Comparison of ENCODE assay signal across 24 mouse cellular contexts in genomic region chr10:108905264-108905663, GRCm38 (mm10).
"Had no signal": no experiment of that assay in that cellular context is flagged by ENCODE, and none has a peak within 500 bp of the region (broad histone marks: within the 10 kb centered on the region; RNA-seq: fewer than 3 reads in every experiment).

No protein-coding gene starts in this region.

- H3K4me3 ChIP-seq: gastrocnemius, adult 2 months; heart, embryonic 10.5 days; heart, embryonic 12.5 days; hindbrain, embryonic 10.5 days; hindbrain, embryonic 12.5 days; intestine, embryonic 15.5 days; left cerebral cortex, adult 2 months; limb, embryonic 10.5 days; limb, embryonic 12.5 days had no signal

- H3K36me3 ChIP-seq: heart, embryonic 10.5 days; heart, embryonic 12.5 days; hindbrain, embryonic 10.5 days; intestine, embryonic 15.5 days; limb, embryonic 10.5 days; limb, embryonic 12.5 days had no signal

- H3K27ac ChIP-seq: gastrocnemius, adult 2 months; heart, embryonic 10.5 days; hindbrain, embryonic 10.5 days; hindbrain, embryonic 12.5 days; intestine, embryonic 15.5 days; left cerebral cortex, adult 2 months; limb, embryonic 10.5 days; limb, embryonic 12.5 days had no signal

- DNase-seq: gastrocnemius, adult 2 months; gastrocnemius, postnatal 10 days; gastrocnemius, postnatal 25 days; heart, adult 18-20 months; heart, postnatal 10 days; heart, postnatal 4 days; kidney, adult 18-20 months; kidney, adult 8-10 months; kidney, postnatal 10 days; kidney, postnatal 25 days; kidney, postnatal 4 days; liver had no signal

- H3K4me1 ChIP-seq: heart, embryonic 10.5 days; heart, embryonic 12.5 days; hindbrain, embryonic 10.5 days; hindbrain, embryonic 12.5 days; intestine, embryonic 15.5 days; limb, embryonic 10.5 days; limb, embryonic 12.5 days had no signal

- H3K4me2 ChIP-seq: heart, embryonic 12.5 days; hindbrain, embryonic 12.5 days; intestine, embryonic 15.5 days; limb, embryonic 12.5 days; liver, embryonic 11.5 days had no signal

- H3K27me3 ChIP-seq: heart, embryonic 12.5 days; hindbrain, embryonic 12.5 days; intestine, embryonic 15.5 days; limb, embryonic 12.5 days had no signal

- ATAC-seq: hindbrain, embryonic 16.5 days; inflammation-experienced regulatory T-cells, adult 6 months; intestine, embryonic 15.5 days; intestine, postnatal 0 days had no signal

- H3K9ac ChIP-seq: heart, embryonic 12.5 days; hindbrain, embryonic 12.5 days; intestine, embryonic 15.5 days; limb, embryonic 12.5 days had no signal

- H3K9me3 ChIP-seq: heart, embryonic 10.5 days; heart, embryonic 12.5 days; hindbrain, embryonic 10.5 days; hindbrain, embryonic 12.5 days; intestine, embryonic 15.5 days; limb, embryonic 10.5 days; limb, embryonic 12.5 days had no signal
